Mouse (Mus musculus): ENCODE data around the gene Mrps12.

The Mrps12 gene

DNA sequence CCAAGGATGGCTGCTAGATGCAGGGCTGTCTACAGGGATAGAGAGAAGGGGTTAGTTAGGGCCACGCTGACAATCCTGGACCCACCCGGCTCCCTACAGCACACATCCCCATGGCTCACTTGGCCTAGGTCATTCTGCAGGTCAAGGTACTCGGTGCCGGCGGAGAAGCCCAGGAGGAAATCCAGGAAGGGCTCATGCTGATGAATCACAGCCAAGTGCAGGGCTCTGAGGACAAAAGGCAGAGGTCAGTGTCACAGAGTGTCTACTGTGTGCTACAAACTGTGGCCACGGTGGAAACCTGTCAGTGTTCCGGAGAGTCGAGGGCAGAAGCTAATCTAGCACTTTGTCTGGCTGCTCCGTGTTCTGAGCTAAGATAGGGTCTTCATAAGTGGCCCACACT, 20.3 kb upstream of the Mrps12 start:
- no peak for ATAC-seq (ENCODE audit: low TSS enrichment)

DNA sequence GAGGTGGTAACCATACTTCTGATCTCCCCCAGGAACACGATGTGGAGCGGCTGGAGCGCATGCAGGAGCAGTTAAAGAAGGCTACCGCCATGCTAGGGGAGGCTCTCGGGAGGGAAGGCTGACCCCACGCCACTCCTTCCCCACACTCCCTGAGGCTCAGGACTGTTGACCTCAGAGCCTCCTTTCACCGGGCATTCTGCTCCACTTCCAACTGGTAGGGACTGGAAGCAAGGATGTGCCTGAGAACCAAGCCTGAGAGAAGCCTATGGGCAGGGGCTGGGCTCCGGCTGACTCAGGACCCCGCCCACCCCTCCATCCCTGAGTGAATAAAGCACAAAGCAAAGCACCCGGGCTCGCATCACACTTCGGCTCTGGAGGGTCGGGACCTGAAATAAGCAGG, 17.0 kb upstream of the Mrps12 start:
- no peak for ATAC-seq (ENCODE audit: low TSS enrichment)

GRCm38 (mm10) chr7:28756079-28756478, 14.5 kb upstream of the Mrps12 start, which contains the start of gene Ccer2:
Gene Ccer2 (plus strand): TSS chr7:28756174.
- ATAC-seq (ENCODE audit: low TSS enrichment), result peak; percentile 43; the same call in 1 of the 2 replicates

- no peak for ATAC-seq (ENCODE audit: low TSS enrichment)
Measured at GRCm38 (mm10) chr7:28749935-28750334, 8.3 kb upstream of the Mrps12 start.

- ATAC-seq (ENCODE audit: low TSS enrichment), result peak; percentile 10; the same call in 1 of the 2 replicates
Measured at GRCm38 (mm10) chr7:28741368-28741708, 282 bp downstream of the Mrps12 start.

GRCm38 (mm10) chr7:28740949-28741348, 671 bp downstream of the Mrps12 start:
- no peak for ATAC-seq (ENCODE audit: low TSS enrichment)

- no peak for ATAC-seq (ENCODE audit: low TSS enrichment)
Measured at GRCm38 (mm10) chr7:28739829-28740228, 1.8 kb downstream of the Mrps12 start.

GRCm38 (mm10) chr7:28735701-28736100, 5.9 kb downstream of the Mrps12 start:
- ATAC-seq (ENCODE audit: low TSS enrichment), result no peak

GRCm38 (mm10) chr7:28733211-28733610, 8.4 kb downstream of the Mrps12 start:
- ATAC-seq (ENCODE audit: low TSS enrichment), result no peak

- ATAC-seq (ENCODE audit: low TSS enrichment), result 0 out of 2 replicates have a peak, but pooled peaks have one; percentile 18
Measured at GRCm38 (mm10) chr7:28732341-28733142, 9.1 kb downstream of the Mrps12 start.

DNA sequence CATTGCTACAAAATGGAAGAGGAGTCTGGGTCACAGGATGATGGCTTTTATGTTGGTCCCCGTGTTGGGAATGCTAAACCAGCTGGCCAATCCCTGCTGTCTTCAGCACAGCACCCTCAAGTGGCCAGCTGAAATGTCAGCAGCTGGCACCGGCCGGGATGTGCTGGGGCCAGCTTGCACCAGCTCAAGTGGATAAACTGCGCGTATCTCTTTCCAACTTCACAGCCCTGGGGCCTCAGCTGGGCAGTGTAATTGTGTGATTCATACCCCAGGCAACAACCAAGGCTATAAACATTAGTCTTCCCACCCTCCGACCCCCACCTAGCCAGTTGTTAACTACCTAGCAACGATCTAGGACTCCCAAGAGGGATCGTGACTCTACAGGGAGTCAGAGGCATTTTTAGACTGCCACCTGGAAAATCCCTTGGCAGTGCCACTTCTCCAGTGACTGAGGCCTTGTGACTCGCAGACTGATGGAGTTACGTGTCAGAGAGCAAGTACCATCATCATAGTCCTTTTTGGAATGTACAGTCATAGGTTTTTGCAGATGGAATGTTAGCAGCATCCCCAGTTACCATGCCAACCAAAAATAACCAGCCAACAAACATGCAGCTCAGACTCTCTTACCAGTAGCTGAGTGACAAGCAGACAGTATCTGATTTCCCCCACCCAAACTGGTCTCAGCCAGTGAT, 13.8 kb downstream of the Mrps12 start:
- ATAC-seq (ENCODE audit: low TSS enrichment), result peak; percentile 53

DNA sequence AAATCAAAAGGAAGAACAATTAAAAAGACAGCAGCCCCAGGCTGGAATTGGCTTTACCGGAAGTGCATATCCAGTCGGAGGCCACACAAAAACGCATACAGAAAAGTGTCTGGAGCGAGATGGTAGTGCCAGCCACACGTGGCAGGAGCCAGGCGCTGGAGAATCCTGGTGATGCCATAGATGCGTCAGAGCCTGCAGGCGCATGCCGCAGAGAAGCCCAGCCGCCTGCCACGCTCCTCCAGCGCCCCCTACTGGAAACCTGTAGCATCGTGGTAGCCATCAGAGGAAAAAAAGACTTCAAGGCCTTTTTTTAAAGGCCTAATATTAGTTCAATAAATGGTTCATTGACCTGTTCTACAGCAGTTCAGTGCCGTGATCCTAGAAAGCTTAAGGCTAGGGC, 15.0 kb downstream of the Mrps12 start:
- ATAC-seq (ENCODE audit: low TSS enrichment), result peak; percentile 85

GRCm38 (mm10) chr7:28724613-28725012, 17.0 kb downstream of the Mrps12 start:
- no peak for ATAC-seq (ENCODE audit: low TSS enrichment)

DNA sequence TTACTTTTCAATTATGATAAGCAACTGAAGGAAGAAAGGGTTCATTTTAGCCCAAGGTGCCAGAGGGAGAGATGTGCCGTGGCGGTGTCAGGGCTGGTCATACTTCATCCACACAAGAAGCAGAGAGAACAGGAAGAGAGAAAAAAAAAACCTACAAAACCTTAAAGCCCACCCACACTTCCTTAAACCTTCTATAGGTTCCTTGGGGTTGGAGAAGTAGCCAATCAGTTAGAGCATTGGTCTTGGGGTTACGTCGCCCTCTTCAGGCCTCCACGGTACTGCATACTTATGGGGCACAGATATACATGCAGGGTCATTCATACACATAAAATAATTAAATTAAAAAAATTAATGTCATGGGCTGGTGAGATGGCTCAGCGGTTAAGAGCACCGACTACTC, 19.5 kb downstream of the Mrps12 start:
- no peak for ATAC-seq (ENCODE audit: low TSS enrichment)

DNA sequence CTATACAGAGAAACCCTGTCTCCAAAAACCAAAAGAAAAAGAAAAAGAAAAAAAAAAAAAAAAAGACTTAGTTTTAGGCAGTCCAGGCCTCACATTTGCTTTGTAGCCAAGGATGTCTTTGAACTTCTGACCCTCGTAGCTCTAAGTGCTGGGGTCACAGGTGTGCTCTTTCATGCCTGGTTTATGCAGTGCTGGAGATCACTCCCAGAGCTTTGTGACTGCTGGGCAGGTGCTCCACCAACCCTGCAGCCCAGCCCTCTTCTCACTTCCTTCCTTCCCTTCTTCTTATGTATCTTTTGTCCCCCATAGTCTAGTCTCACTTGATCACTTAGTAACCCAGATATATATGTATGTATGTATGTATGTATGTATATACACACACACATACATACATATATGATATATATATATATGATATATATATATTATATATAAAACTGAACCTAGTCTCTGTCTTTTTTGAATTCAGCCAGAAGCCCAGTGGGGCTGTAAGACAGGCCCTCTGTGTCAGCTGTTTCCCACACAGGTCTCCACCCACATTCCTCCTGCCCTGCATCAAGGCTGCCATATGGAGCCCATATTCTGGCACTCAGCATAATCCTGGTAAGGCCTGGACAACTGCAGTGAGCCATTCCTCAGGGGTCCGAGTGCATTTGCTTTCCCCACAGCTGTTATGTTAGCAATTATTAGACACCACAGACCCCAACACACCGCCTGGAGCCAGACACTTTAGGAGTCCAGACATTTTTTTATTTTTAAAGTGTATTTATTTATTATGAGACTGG, 20.7 kb downstream of the Mrps12 start:
- no peak for ATAC-seq (ENCODE audit: low TSS enrichment)

DNA sequence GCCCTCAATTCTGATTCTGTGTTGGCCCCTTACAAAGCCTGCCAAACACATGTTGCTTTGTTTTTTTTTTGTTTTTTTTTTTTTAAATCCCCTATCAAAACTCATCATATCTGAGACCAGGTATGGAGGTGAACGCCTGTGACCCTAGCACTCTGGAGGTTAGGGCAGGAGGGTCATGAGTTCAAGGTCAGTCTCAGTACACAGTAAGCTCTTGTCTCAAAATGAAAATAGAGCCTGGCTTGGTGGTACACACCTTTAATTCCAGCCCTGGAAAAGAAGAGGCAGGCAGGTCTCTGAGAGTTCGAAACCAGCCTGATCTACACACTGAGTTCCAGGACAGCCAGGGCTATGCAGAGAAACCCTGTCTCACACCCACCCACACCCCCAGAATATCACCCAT, 22.0 kb downstream of the Mrps12 start:
- ATAC-seq (ENCODE audit: low TSS enrichment), result no peak

GRCm38 (mm10) chr7:28719159-28719558, 22.5 kb downstream of the Mrps12 start:
- no peak for ATAC-seq (ENCODE audit: low TSS enrichment)

DNA sequence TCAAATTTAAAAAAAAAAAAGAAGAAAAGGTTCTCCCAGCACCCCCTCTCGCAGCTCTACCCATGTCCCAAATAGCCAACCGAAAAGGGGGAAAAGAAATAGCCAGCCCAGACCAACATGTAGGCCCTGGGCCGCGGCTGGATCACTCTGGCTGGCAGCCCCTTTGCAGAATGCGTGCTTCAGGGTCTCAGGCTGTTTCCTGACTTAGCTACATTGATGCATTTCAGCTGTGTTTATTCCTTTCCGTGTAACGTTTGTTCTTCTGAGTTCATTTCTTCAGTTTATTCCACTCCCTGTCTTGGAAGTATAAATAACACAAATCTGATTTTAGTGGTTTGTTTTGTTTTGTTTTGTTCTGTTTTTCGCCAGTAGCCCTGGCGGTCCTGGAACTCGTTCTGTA, 23.9 kb downstream of the Mrps12 start:
- ATAC-seq (ENCODE audit: low TSS enrichment), result no peak

DNA sequence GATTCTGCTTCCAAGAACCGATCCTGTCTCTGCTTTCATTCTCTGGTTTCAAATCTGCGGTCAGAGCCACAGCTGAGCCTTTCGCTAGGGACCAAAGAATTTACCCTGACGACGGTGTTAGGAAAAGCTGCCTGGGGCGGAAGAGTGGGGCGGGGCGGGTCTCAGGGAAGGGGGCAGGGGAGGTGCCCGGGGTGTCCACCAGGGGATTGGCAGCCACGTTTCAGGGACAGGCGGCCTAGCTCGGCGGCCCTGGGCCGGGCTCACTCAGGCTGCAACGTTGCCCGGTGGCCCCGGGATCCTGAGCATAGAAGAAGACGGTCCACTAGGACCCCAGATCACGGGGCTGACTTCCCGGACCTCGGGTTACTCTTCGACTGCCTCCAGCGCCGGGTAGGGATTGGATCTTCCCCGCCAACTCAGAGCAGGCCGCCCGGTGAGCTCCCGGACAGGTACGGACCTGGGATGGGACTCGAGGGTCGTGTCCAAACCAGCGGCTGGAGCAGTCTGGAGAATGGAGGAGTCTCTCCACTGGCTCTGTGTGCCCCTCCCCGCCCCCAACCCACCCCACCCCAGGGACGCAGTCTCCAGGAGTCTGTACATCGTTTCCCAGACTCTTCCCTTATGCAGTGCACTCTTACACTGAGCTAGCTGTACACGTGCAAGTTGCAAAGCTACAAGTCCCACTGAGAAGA, 24.9 kb downstream of the Mrps12 start, which contains the start of gene Fbxo17:
Gene Fbxo17, plus strand, starts transcription at position 215 of the 692 bp plus-strand sequence.
- no peak for ATAC-seq (ENCODE audit: low TSS enrichment)

DNA sequence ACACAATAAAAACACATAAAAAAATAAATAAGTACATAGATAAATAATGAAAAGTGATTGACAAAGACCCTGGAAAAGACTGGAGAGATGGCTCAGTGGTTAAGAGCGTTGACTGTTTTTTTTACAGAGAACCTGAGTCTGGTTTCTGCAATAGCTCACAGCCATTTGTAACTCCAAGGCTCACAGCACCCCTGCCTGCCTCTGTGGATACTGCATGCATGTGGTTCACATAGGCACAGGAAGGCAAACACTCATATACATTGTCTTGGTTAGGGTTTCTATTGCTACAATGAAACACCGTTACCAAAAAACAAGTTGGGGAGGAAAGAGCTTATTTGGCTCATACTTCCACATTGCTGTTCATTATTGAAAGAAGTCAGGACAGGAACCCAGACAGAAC, 26.0 kb downstream of the Mrps12 start:
- no peak for ATAC-seq (ENCODE audit: low TSS enrichment)

DNA sequence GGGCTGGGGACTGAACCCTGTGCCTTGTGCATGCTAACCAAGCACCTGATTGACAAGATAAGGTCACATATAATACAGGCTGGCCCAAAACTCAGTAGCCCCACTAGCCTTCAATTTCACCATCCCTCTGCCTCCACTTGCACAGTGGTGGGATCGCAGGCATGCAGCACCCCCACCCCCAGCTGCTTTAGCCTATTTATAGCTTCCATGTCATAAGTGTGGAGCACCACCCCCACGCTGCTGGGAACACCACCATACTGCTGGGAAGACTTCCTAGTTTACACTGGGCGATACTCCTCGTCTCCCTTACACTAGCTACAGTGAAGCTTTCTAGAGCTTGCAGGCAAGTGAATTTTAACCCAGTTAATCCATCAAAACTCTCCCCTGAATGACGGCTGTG, 27.0 kb downstream of the Mrps12 start:
- ATAC-seq (ENCODE audit: low TSS enrichment), result peak; percentile 78; the same call in 1 of the 2 replicates

DNA sequence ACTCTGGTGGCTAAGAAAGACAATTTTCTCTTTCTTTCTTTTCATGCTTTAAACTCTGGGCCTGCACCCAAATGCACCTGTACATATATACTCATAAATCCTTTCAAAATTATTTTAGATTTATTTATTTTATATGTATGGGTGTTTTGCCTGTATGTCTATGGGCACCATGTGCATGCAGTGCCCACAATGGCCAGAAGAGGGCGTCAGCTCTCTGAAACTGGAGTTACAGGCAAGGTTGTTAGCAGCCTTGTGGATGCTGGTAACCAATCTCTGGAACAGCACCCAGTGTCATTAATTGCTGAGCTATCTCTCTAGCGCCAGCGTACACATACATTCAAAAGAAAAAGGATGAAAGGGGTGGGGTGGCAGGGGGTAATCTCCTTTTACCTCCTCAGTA, 30.7 kb downstream of the Mrps12 start:
- no peak for ATAC-seq (ENCODE audit: low TSS enrichment)

Data from frontal cortex, adult (tissue).